Mouse (Mus musculus): ENCODE measurements around the gene Olfr1416. TPM values are rescaled to one million over a fixed set of nuclear protein-coding genes. Genes with fewer than 3 reads are reported as not detected.
A peak's percentile ranks its signal among the peaks of the same experiment; 100 is the strongest.
"Not testable (repeated sequence)": the region's sequence is repeated elsewhere in the genome, so short reads cannot be mapped to it uniquely, and the experiment has no call there.

Gene Olfr1416
- total RNA-seq (2018; cell fraction: chromatin; rRNA removed), result not detected
- total RNA-seq (2018; cell fraction: cytosol; rRNA removed), result not detected
- total RNA-seq (2018; cell fraction: nucleus; rRNA removed), result not detected
- polyA plus RNA-seq (2018), result not detected in 3 replicates

- H3K4me3 ChIP-seq (ENCODE audit: inconsistent target), result no peak within 1 kb of the TSS
Observed at GRCm38 (mm10) chr1:92485013-92485412, at the start of gene Olfr1416. Gene Olfr1416 (minus strand): TSS chr1:92485113.

GRCm38 (mm10) chr1:92523764-92524163, 38.9 kb upstream of the Olfr1416 start:
- Histone ChIP-seq H3K79me2 (ENCODE audit: inconsistent target) (no peaks in the 10 kb centered on the region), H3K27ac (no peak overlapping the region), H3K4me3 (ENCODE audit: inconsistent target) (no peak overlapping the region), H3K36me3 (ENCODE audit: inconsistent target) (no peaks in the 10 kb centered on the region)
- 87% methylated on average over 3 of the region's 3 CpGs for WGBS (ENCODE audit: missing documents)

More at GRCm38 (mm10) chr1:92485013-92485412, at the start of gene Olfr1416:
- Histone ChIP-seq H3K27ac (no peak within 1 kb of the TSS), H3K36me3 (ENCODE audit: inconsistent target) (no peaks in the 10 kb centered on the region), H3K79me2 (ENCODE audit: inconsistent target) (no peaks in the 10 kb centered on the region)

- no peaks in the 10 kb centered on the region for H3K36me3 ChIP-seq (ENCODE audit: inconsistent target)
- WGBS (ENCODE audit: missing documents), result 26% methylated on average over 9 of the region's 10 CpGs
- H3K27ac ChIP-seq, result no peak overlapping the region
- no peak overlapping the region for H3K4me3 ChIP-seq (ENCODE audit: inconsistent target)
- H3K79me2 ChIP-seq (ENCODE audit: inconsistent target), result no peaks in the 10 kb centered on the region
Observed at GRCm38 (mm10) chr1:92521376-92521775, 36.5 kb upstream of the Olfr1416 start.

- 76% methylated on average over 6 of the region's 6 CpGs for WGBS (ENCODE audit: missing documents)
- no peak overlapping the region for H3K27ac ChIP-seq
- H3K79me2 ChIP-seq (ENCODE audit: inconsistent target), result no peaks in the 10 kb centered on the region
- H3K36me3 ChIP-seq (ENCODE audit: inconsistent target), result no peaks in the 10 kb centered on the region
- no peak overlapping the region for H3K4me3 ChIP-seq (ENCODE audit: inconsistent target)
Observed at GRCm38 (mm10) chr1:92519046-92519445, 34.1 kb upstream of the Olfr1416 start.

- 82% methylated on average over 3 of the region's 3 CpGs for WGBS (ENCODE audit: missing documents)
- Histone ChIP-seq H3K4me3 (ENCODE audit: inconsistent target) (no peak within 1 kb of the TSS), H3K27ac (no peak within 1 kb of the TSS), H3K36me3 (ENCODE audit: inconsistent target) (no peaks in the 10 kb centered on the region), H3K79me2 (ENCODE audit: inconsistent target) (no peaks in the 10 kb centered on the region)
Observed at GRCm38 (mm10) chr1:92518561-92518960, 33.6 kb upstream of the Olfr1416 start, which contains the start of gene Olfr1414. Gene Olfr1414 (minus strand): TSS chr1:92518661.

GRCm38 (mm10) chr1:92515390-92515789, 30.5 kb upstream of the Olfr1416 start:
- no peaks in the 10 kb centered on the region for H3K36me3 ChIP-seq (ENCODE audit: inconsistent target)
- 54% methylated on average over 11 of the region's 11 CpGs for WGBS (ENCODE audit: missing documents)
- H3K79me2 ChIP-seq (ENCODE audit: inconsistent target), result no peaks in the 10 kb centered on the region
- H3K27ac ChIP-seq, result no peak overlapping the region
- H3K4me3 ChIP-seq (ENCODE audit: inconsistent target), result no peak overlapping the region

GRCm38 (mm10) chr1:92511646-92512045, 26.7 kb upstream of the Olfr1416 start:
- not testable (repeated sequence) for H3K27ac ChIP-seq; H3K4me3 ChIP-seq (ENCODE audit: inconsistent target); H3K36me3 ChIP-seq (ENCODE audit: inconsistent target); H3K79me2 ChIP-seq (ENCODE audit: inconsistent target)
- 89% methylated on average over 3 of the region's 5 CpGs for WGBS (ENCODE audit: missing documents)

- H3K36me3 ChIP-seq (ENCODE audit: inconsistent target), result no peaks in the 10 kb centered on the region
- 93% methylated on average over 2 of the region's 2 CpGs for WGBS (ENCODE audit: missing documents)
Observed at GRCm38 (mm10) chr1:92496001-92496400, 11.1 kb upstream of the Olfr1416 start, which contains the start of gene Olfr1415. Gene Olfr1415 (minus strand): TSS chr1:92496101.

GRCm38 (mm10) chr1:92474066-92474578, 10.8 kb downstream of the Olfr1416 start:
- peaks cover 24% of the 10 kb centered on the region for H3K79me2 ChIP-seq (ENCODE audit: inconsistent target)
- peak overlapping the region; percentile 25; the same call in 1 of the 2 replicates for H3K27ac ChIP-seq
- 4% methylated on average over 10 of the region's 10 CpGs for WGBS (ENCODE audit: missing documents)

More at GRCm38 (mm10) chr1:92496001-92496400, 11.1 kb upstream of the Olfr1416 start, which contains the start of gene Olfr1415:
- no peak within 1 kb of the TSS for H3K4me3 ChIP-seq (ENCODE audit: inconsistent target)
- H3K79me2 ChIP-seq (ENCODE audit: inconsistent target), result no peaks in the 10 kb centered on the region
- H3K27ac ChIP-seq, result no peak within 1 kb of the TSS

GRCm38 (mm10) chr1:92473165-92474041, 11.5 kb downstream of the Olfr1416 start, which contains the start of gene Ndufa10:
Gene Ndufa10 (minus strand): TSS chr1:92473860.
- Histone ChIP-seq H3K4me3 (ENCODE audit: inconsistent target) (peak within 1 kb of the TSS; percentile 90), H3K27ac (peak within 1 kb of the TSS; percentile 43), H3K79me2 (ENCODE audit: inconsistent target) (peaks cover 24% of the 10 kb centered on the region), H3K36me3 (ENCODE audit: inconsistent target) (peaks cover 11% of the 10 kb centered on the region; the same call in 1 of the 2 replicates)
- 2% methylated on average over 63 of the region's 67 CpGs for WGBS (ENCODE audit: missing documents)

More at GRCm38 (mm10) chr1:92474066-92474578, 10.8 kb downstream of the Olfr1416 start:
- H3K4me3 ChIP-seq (ENCODE audit: inconsistent target), result peak overlapping the region; percentile 90
- H3K36me3 ChIP-seq (ENCODE audit: inconsistent target), result peaks cover 8% of the 10 kb centered on the region; the same call in 1 of the 2 replicates

GRCm38 (mm10) chr1:92468891-92469290, 16.0 kb downstream of the Olfr1416 start:
- peaks cover 24% of the 10 kb centered on the region for H3K79me2 ChIP-seq (ENCODE audit: inconsistent target)
- 11% methylated on average over 4 of the region's 4 CpGs for WGBS (ENCODE audit: missing documents)
- no peak overlapping the region for H3K27ac ChIP-seq
- H3K36me3 ChIP-seq (ENCODE audit: inconsistent target), result peaks cover 56% of the 10 kb centered on the region
- no peak overlapping the region for H3K4me3 ChIP-seq (ENCODE audit: inconsistent target)

- Histone ChIP-seq H3K79me2 (ENCODE audit: inconsistent target) (no peaks in the 10 kb centered on the region), H3K36me3 (ENCODE audit: inconsistent target) (peaks cover 87% of the 10 kb centered on the region), H3K27ac (no peak overlapping the region), H3K4me3 (ENCODE audit: inconsistent target) (no peak overlapping the region)
- 95% methylated on average over 6 of the region's 6 CpGs for WGBS (ENCODE audit: missing documents)
Observed at GRCm38 (mm10) chr1:92458416-92458815, 26.5 kb downstream of the Olfr1416 start.

GRCm38 (mm10) chr1:92457758-92458157, 27.2 kb downstream of the Olfr1416 start:
- no peak overlapping the region for H3K4me3 ChIP-seq (ENCODE audit: inconsistent target)
- peaks cover 87% of the 10 kb centered on the region for H3K36me3 ChIP-seq (ENCODE audit: inconsistent target)
- no peak overlapping the region for H3K27ac ChIP-seq
- H3K79me2 ChIP-seq (ENCODE audit: inconsistent target), result no peaks in the 10 kb centered on the region

- Histone ChIP-seq H3K79me2 (ENCODE audit: inconsistent target) (no peaks in the 10 kb centered on the region), H3K4me3 (ENCODE audit: inconsistent target) (no peak overlapping the region), H3K27ac (no peak overlapping the region), H3K36me3 (ENCODE audit: inconsistent target) (peaks cover 88% of the 10 kb centered on the region)
- WGBS (ENCODE audit: missing documents), result 67% methylated on average over 8 of the region's 8 CpGs
Observed at GRCm38 (mm10) chr1:92453751-92454445, 31.0 kb downstream of the Olfr1416 start.

Measured in macrophage (primary cell).